Mouse (Mus musculus) heart, adult 2 months (tissue): ENCODE measurements at regions not wholly inside any gene's neighbourhood (a gene's known extent, or its start where the extent isn't known, plus 50 kb on each side); places are given as distances from the start of the nearest gene placed in this dataset.

Experiments used
- CTCF ChIP-seq: fragments of 200-600 bp; IDR thresholded peaks from 2 replicates; pipeline ENCODE4 v1.8.1; 2022; ENCODE audit warnings: antibody characterized with exemption, mild to moderate bottlenecking, moderate library complexity
- POLR2A ChIP-seq: fragments of 200-500 bp; IDR thresholded peaks from 2 replicates; pipeline ENCODE4 v1.6.1; 2011; ENCODE audit warnings: mild to moderate bottlenecking, low read depth, low read length, control low read depth; ENCODE audit not compliant: insufficient read depth

- no peak for TF ChIP-seq POLR2A
- TF ChIP-seq CTCF, result no peak
These were observed 794.1 kb upstream of the Lrrc6 start for GRCm38 (mm10) chr15:67294797-67295196.
